Mouse (Mus musculus) MEL (cell line): ENCODE data around the gene Srcin1.

ENCODE experiments used
- CHD2 ChIP-seq: IDR thresholded peaks from 2 replicates; pipeline ENCODE4 v1.6.1; 2011; ENCODE audit warnings: low read length, improper control_type of control experiment
- CTCF ChIP-seq, 3 experiments: IDR thresholded peaks in 2 of 3; conservative IDR thresholded peaks in 1 of 3; 2 replicates each; pipeline ENCODE4 v1.5.1; 2011 to 2012; ENCODE audit warnings: low read length in 3 of 3, low read depth in 2 of 3, mild to moderate bottlenecking in 2 of 3, improper control_type of control experiment in 1 of 3, inconsistent platforms in 1 of 3, mixed read lengths in 1 of 3, moderate library complexity in 1 of 3; ENCODE audit not compliant: control insufficient read depth in 1 of 3, insufficient read depth in 1 of 3, poor library complexity in 1 of 3, severe bottlenecking in 1 of 3
- E2F4 ChIP-seq: IDR thresholded peaks from 2 replicates; pipeline ENCODE4 v1.6.1; 2011; ENCODE audit warnings: low read depth, low read length, improper control_type of control experiment, borderline replicate concordance
- EP300 ChIP-seq, 2 experiments: IDR thresholded peaks; 2 replicates each; pipeline ENCODE4 v1.6.1; 2011; ENCODE audit warnings: improper control_type of control experiment in 2 of 2, low read length in 2 of 2, low read depth in 1 of 2, mild to moderate bottlenecking in 1 of 2
- GATA1 ChIP-seq: IDR thresholded peaks from 2 replicates; pipeline ENCODE4 v1.6.1; 2011; ENCODE audit warnings: low read depth, low read length, improper control_type of control experiment
- MAX ChIP-seq: IDR thresholded peaks from 2 replicates; pipeline ENCODE4 v1.6.1; 2011; ENCODE audit warnings: low read length, improper control_type of control experiment
- MYC ChIP-seq: IDR thresholded peaks from 2 replicates; pipeline ENCODE4 v1.6.1; 2011; ENCODE audit warnings: low read depth, mild to moderate bottlenecking, low read length, improper control_type of control experiment, moderate library complexity

DNA sequence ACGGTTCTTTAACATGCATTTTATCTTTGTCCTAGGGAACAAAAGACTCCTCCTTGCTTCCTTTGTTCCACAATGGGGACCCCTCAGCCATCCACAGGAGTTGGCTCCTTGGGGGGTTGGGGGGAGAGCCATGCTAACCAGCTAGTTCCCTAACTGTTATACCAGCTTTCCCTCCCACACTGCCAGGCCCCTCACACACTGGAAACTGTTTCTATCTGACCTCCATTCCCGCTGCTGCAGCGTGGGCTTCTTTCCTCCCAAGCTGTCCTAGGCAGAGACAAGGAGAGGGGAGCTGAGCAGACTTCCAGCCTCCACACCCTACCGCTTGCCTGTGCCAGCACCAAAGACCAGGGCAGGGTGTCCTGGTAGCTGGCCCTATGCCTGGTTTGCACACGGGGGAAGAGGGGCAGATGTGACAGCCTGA, 6.7 kb downstream of the Srcin1 start:
- no peak for TF ChIP-seq MAX
- TF ChIP-seq GATA1: no peak
- TF ChIP-seq E2F4: no peak
- TF ChIP-seq CHD2: no peak
- no peak for TF ChIP-seq MYC
- no peak for TF ChIP-seq EP300 (IDR thresholded peaks at IDR 0.05; ENCODE audit: low read depth in 1 of 2, low read length in 2 of 2)
- TF ChIP-seq CTCF (IDR thresholded peaks at IDR 0.05 in 2 of 3, conservative IDR thresholded peaks at IDR 0.05 in 1 of 3; ENCODE audit: control insufficient read depth in 1 of 3, insufficient read depth in 1 of 3, low read depth in 2 of 3, low read length in 3 of 3, poor library complexity in 1 of 3, severe bottlenecking in 1 of 3): no peak
